Mouse (Mus musculus): ENCODE data around the gene Prh1.
"Not testable (repeated sequence)": the region's sequence is repeated elsewhere in the genome, so short reads cannot be mapped to it uniquely, and the experiment has no call there.

Gene Prh1

GRCm38 (mm10) chr6:132569509-132569908 lies at the start of gene Prh1:
Gene Prh1 (plus strand): TSS chr6:132569809.
- DNase-seq: not testable (repeated sequence)

GRCm38 (mm10) chr6:132595613-132596012 lies 26.0 kb downstream of the Prh1 start, which contains the start of gene Prp2:
Gene Prp2 (plus strand): TSS chr6:132595913.
- not testable (repeated sequence) for DNase-seq
